Mouse (Mus musculus): ENCODE results near the gene Pom121.
"Not testable (repeated sequence)": the region's sequence is repeated elsewhere in the genome, so short reads cannot be mapped to it uniquely, and the experiment has no call there.

The Pom121 gene

GRCm38 (mm10) chr5:135394004-135394823 lies at the start of gene Pom121:
Gene Pom121 (minus strand): TSS chr5:135394546.
- DNase-seq: peak; percentile 83

GRCm38 (mm10) chr5:135442430-135442829 lies 48.1 kb upstream of the Pom121 start:
- DNase-seq: no peak

- no peak for DNase-seq
These were observed 40.7 kb upstream of the Pom121 start for GRCm38 (mm10) chr5:135435039-135435438.

- DNase-seq: no peak
These were observed 39.5 kb upstream of the Pom121 start for GRCm38 (mm10) chr5:135433861-135434260.

GRCm38 (mm10) chr5:135431111-135431510 lies 36.8 kb upstream of the Pom121 start:
- DNase-seq: no peak

- no peak for DNase-seq
These were observed 34.4 kb upstream of the Pom121 start for GRCm38 (mm10) chr5:135428786-135429185.

GRCm38 (mm10) chr5:135410266-135410665 lies 15.9 kb upstream of the Pom121 start:
- DNase-seq: no peak

- no peak for DNase-seq
These were observed 13.8 kb upstream of the Pom121 start for GRCm38 (mm10) chr5:135408114-135408513.

- no peak for DNase-seq
These were observed 11.1 kb upstream of the Pom121 start for GRCm38 (mm10) chr5:135405437-135405836.

GRCm38 (mm10) chr5:135404623-135405022 lies 10.3 kb upstream of the Pom121 start:
- peak; percentile 19 for DNase-seq

- DNase-seq: peak; percentile 90
These were observed 5.9 kb upstream of the Pom121 start for GRCm38 (mm10) chr5:135400244-135400643.

- DNase-seq: no peak
These were observed 5.0 kb upstream of the Pom121 start for GRCm38 (mm10) chr5:135399382-135399781.

GRCm38 (mm10) chr5:135395826-135396225 lies 1.5 kb upstream of the Pom121 start:
- peak; percentile 56 for DNase-seq

- no peak for DNase-seq
These were observed 10.6 kb downstream of the Pom121 start for GRCm38 (mm10) chr5:135383771-135384170.

- DNase-seq: no peak
These were observed 11.6 kb downstream of the Pom121 start for GRCm38 (mm10) chr5:135382746-135383145.

GRCm38 (mm10) chr5:135381356-135381925 lies 12.9 kb downstream of the Pom121 start:
- no peak for DNase-seq

- no peak for DNase-seq
These were observed 13.7 kb downstream of the Pom121 start for GRCm38 (mm10) chr5:135380681-135381080.

- no peak for DNase-seq
These were observed 18.0 kb downstream of the Pom121 start for GRCm38 (mm10) chr5:135376341-135376740.

- DNase-seq: peak; percentile 56
These were observed 19.2 kb downstream of the Pom121 start for GRCm38 (mm10) chr5:135375167-135375566.

- DNase-seq: no peak
These were observed 20.7 kb downstream of the Pom121 start for GRCm38 (mm10) chr5:135373601-135374000.

GRCm38 (mm10) chr5:135371195-135371594 lies 23.2 kb downstream of the Pom121 start:
- DNase-seq: no peak

GRCm38 (mm10) chr5:135369787-135370654 lies 24.3 kb downstream of the Pom121 start, which contains the start of gene Nsun5:
Gene Nsun5 (plus strand): TSS chr5:135369953.
- peak; percentile 98 for DNase-seq

- DNase-seq: not testable (repeated sequence)
These were observed 25.1 kb downstream of the Pom121 start for GRCm38 (mm10) chr5:135369196-135369595.
